Mouse (Mus musculus) neural tube, embryonic 13.5 days (tissue): ENCODE measurements around the gene Sigmar1. TPM values are rescaled to one million over a fixed set of nuclear protein-coding genes. Genes with fewer than 3 reads are reported as not detected.
"Not testable (repeated sequence)": the region's sequence is repeated elsewhere in the genome, so short reads cannot be mapped to it uniquely, and the experiment has no call there.

Source experiments
- ATAC-seq: fragments of 200-750 bp; cut with Nextera tagmentation; 2 replicates; pipeline ENCODE4 v1.8.0; 2017; ENCODE audit warnings: low read depth, mild to moderate bottlenecking, moderate TSS enrichment, moderate library complexity
- H3K27ac ChIP-seq: fragments of 300-500 bp; sonication (generic); replicated peaks from 2 replicates; pipeline ENCODE4 v1.5.1; 2015; ENCODE audit warnings: moderate library complexity, mild to moderate bottlenecking, inconsistent platforms
- H3K27me3 ChIP-seq: fragments of 300-500 bp; sonication (generic); 2 replicates; pipeline ENCODE4 v1.6.1; 2015; ENCODE audit warnings: mild to moderate bottlenecking, inconsistent platforms
- H3K36me3 ChIP-seq: fragments of 300-500 bp; sonication (generic); 2 replicates; pipeline ENCODE4 v1.6.1; 2015; ENCODE audit warnings: mild to moderate bottlenecking, inconsistent platforms
- H3K4me1 ChIP-seq: fragments of 300-500 bp; sonication (generic); replicated peaks from 2 replicates; pipeline ENCODE4 v1.6.1; 2015; ENCODE audit warnings: inconsistent platforms
- H3K4me2 ChIP-seq: fragments of 300-500 bp; sonication (generic); 2 replicates; pipeline ENCODE4 v1.6.1; 2015; ENCODE audit warnings: inconsistent platforms, mild to moderate bottlenecking, moderate library complexity
- H3K4me3 ChIP-seq: fragments of 300-500 bp; sonication (generic); 2 replicates; pipeline ENCODE4 v1.5.1; 2015; ENCODE audit warnings: mild to moderate bottlenecking, inconsistent platforms
- H3K9ac ChIP-seq: fragments of 300-500 bp; sonication (generic); 2 replicates; pipeline ENCODE4 v1.6.1; 2015; ENCODE audit warnings: moderate library complexity, mild to moderate bottlenecking, inconsistent platforms
- H3K9me3 ChIP-seq: fragments of 300-500 bp; sonication (generic); 2 replicates; pipeline ENCODE4 v1.6.1; 2016; ENCODE audit warnings: inconsistent platforms
- WGBS: fragments of 180-500 bp; shearing (Covaris S2); methylation state at CpG from one replicate; pipeline ENCODE4 v1.1.7; 2015; 5-methylcytosine and 5-hydroxymethylcytosine counted together
- polyA plus RNA-seq: library from polyadenylated mRNA; unstranded; fragments of >200 nt; fragmentation: Nextera tagmentation; extraction: Ambion mirVana; gene quantifications from 2 replicates; pipeline ENCODE4 v1.2.1, GENCODE M21; 2015

Sigmar1 gene
- 75.1 and 75.2 TPM in 2 replicates for polyA plus RNA-seq

- Histone ChIP-seq H3K36me3 (peaks cover 8% of the 10 kb centered on the region; the same call in 1 of the 2 replicates), H3K4me1 (peaks cover 25% of the 10 kb centered on the region), H3K9me3 (no peaks in the 10 kb centered on the region), H3K4me3 (peak within 1 kb of the TSS; percentile 62), H3K4me2 (peak within 1 kb of the TSS; percentile 95), H3K27ac (peak within 1 kb of the TSS; percentile 83), H3K9ac (peak within 1 kb of the TSS; percentile 83), H3K27me3 (peaks cover 4% of the 10 kb centered on the region; the same call in 1 of the 2 replicates)
- WGBS: under 1% methylated on average over 57 of the region's 57 CpGs
- ATAC-seq: peak; percentile 75
These were observed at the start of gene Sigmar1 for GRCm38 (mm10) chr4:41755338-41756305. Gene Sigmar1, minus strand, starts transcription at chr4:41756157.

GRCm38 (mm10) chr4:41783197-41783596 lies 27.2 kb upstream of the Sigmar1 start:
- ATAC-seq, H3K27ac ChIP-seq: not testable (repeated sequence)
- 30% methylated on average over 3 of the region's 3 CpGs for WGBS

GRCm38 (mm10) chr4:41782711-41783110 lies 26.8 kb upstream of the Sigmar1 start:
- not testable (repeated sequence) for H3K36me3 ChIP-seq, H3K4me2 ChIP-seq, H3K4me3 ChIP-seq, H3K27ac ChIP-seq, H3K4me1 ChIP-seq, H3K9ac ChIP-seq, H3K27me3 ChIP-seq, H3K9me3 ChIP-seq, ATAC-seq
- WGBS: 17% methylated on average over 4 of the region's 4 CpGs

More at GRCm38 (mm10) chr4:41783197-41783596, 27.2 kb upstream of the Sigmar1 start:
- H3K4me1 ChIP-seq, H3K9me3 ChIP-seq, H3K27me3 ChIP-seq, H3K36me3 ChIP-seq, H3K4me3 ChIP-seq, H3K9ac ChIP-seq, H3K4me2 ChIP-seq: not testable (repeated sequence)

GRCm38 (mm10) chr4:41781748-41782485 lies 26.0 kb upstream of the Sigmar1 start:
- not testable (repeated sequence) for H3K27me3 ChIP-seq, H3K9me3 ChIP-seq
- 22% methylated on average over 19 of the region's 21 CpGs for whole genome bisulfite sequencing

GRCm38 (mm10) chr4:41781271-41781670 lies 25.3 kb upstream of the Sigmar1 start:
- H3K9me3 ChIP-seq, H3K4me1 ChIP-seq, ATAC-seq, H3K4me2 ChIP-seq, H3K27ac ChIP-seq, H3K9ac ChIP-seq, H3K4me3 ChIP-seq, H3K36me3 ChIP-seq, H3K27me3 ChIP-seq: not testable (repeated sequence)
- WGBS: 38% methylated on average over 9 of the region's 9 CpGs

More at GRCm38 (mm10) chr4:41781748-41782485, 26.0 kb upstream of the Sigmar1 start:
- H3K4me2 ChIP-seq, H3K27ac ChIP-seq, H3K9ac ChIP-seq, H3K4me3 ChIP-seq, ATAC-seq, H3K4me1 ChIP-seq, H3K36me3 ChIP-seq: not testable (repeated sequence)

- not testable (repeated sequence) for H3K9ac ChIP-seq, H3K4me1 ChIP-seq, H3K9me3 ChIP-seq, ATAC-seq, H3K27ac ChIP-seq, H3K4me3 ChIP-seq, H3K27me3 ChIP-seq, H3K36me3 ChIP-seq, H3K4me2 ChIP-seq
- 87% methylated on average over 1 of the region's 1 CpGs for WGBS
These were observed 19.9 kb upstream of the Sigmar1 start for GRCm38 (mm10) chr4:41775840-41776239.

GRCm38 (mm10) chr4:41774506-41774905 lies 18.5 kb upstream of the Sigmar1 start:
- not testable (repeated sequence) for H3K36me3 ChIP-seq, H3K4me1 ChIP-seq, ATAC-seq, H3K9me3 ChIP-seq, H3K27me3 ChIP-seq
- Histone ChIP-seq H3K9ac (peak overlapping the region; percentile 58; the same call in 1 of the 2 replicates), H3K27ac (peak overlapping the region; percentile 52; the same call in 1 of the 2 replicates), H3K4me3 (peak overlapping the region; percentile 48), H3K4me2 (peak overlapping the region; percentile 55)
- WGBS: 69% methylated on average over 3 of the region's 3 CpGs

- WGBS: under 1% methylated on average over 12 of the region's 14 CpGs
- Histone ChIP-seq H3K4me2 (peak within 1 kb of the TSS; percentile 55), H3K9ac (peak within 1 kb of the TSS; percentile 66), H3K4me3 (peak within 1 kb of the TSS; percentile 48), H3K27ac (peak within 1 kb of the TSS; percentile 59; the same call in 1 of the 2 replicates)
- ATAC-seq, H3K36me3 ChIP-seq, H3K4me1 ChIP-seq, H3K9me3 ChIP-seq, H3K27me3 ChIP-seq: not testable (repeated sequence)
These were observed 18.0 kb upstream of the Sigmar1 start, which contains the start of gene Ccl27a for GRCm38 (mm10) chr4:41774002-41774401. Gene Ccl27a, minus strand, starts transcription at chr4:41774247.

- not testable (repeated sequence) for ATAC-seq, H3K27me3 ChIP-seq, H3K9me3 ChIP-seq, H3K4me1 ChIP-seq, H3K36me3 ChIP-seq
- Histone ChIP-seq H3K27ac (peak overlapping the region; percentile 59; the same call in 1 of the 2 replicates), H3K4me2 (peak overlapping the region; percentile 55), H3K4me3 (peak overlapping the region; percentile 48), H3K9ac (peak overlapping the region; percentile 66)
- 4% methylated on average over 21 of the region's 25 CpGs for WGBS
These were observed 17.5 kb upstream of the Sigmar1 start for GRCm38 (mm10) chr4:41773502-41773901.

GRCm38 (mm10) chr4:41772946-41773345 lies 17.0 kb upstream of the Sigmar1 start:
- WGBS: 1% methylated on average over 7 of the region's 16 CpGs

GRCm38 (mm10) chr4:41767301-41767700 lies 11.3 kb upstream of the Sigmar1 start:
- H3K4me2 ChIP-seq, H3K9me3 ChIP-seq, H3K27ac ChIP-seq, H3K36me3 ChIP-seq, H3K9ac ChIP-seq, H3K4me3 ChIP-seq, ATAC-seq, H3K4me1 ChIP-seq, H3K27me3 ChIP-seq: not testable (repeated sequence)
- 86% methylated on average over 10 of the region's 10 CpGs for WGBS

More at GRCm38 (mm10) chr4:41772946-41773345, 17.0 kb upstream of the Sigmar1 start:
- Histone ChIP-seq H3K9ac (0 out of 2 replicates have a peak overlapping the region, but pooled peaks have one; percentile 41), H3K4me3 (peak overlapping the region; percentile 36), H3K4me2 (peak overlapping the region; percentile 52)
- not testable (repeated sequence) for H3K27me3 ChIP-seq, H3K4me1 ChIP-seq, H3K36me3 ChIP-seq, H3K27ac ChIP-seq, H3K9me3 ChIP-seq, ATAC-seq

GRCm38 (mm10) chr4:41763176-41763575 lies 7.2 kb upstream of the Sigmar1 start:
- WGBS: 85% methylated on average over 4 of the region's 6 CpGs
- Histone ChIP-seq H3K4me2 (peak overlapping the region; percentile 61), H3K4me1 (peaks cover 36% of the 10 kb centered on the region)
- not testable (repeated sequence) for H3K27ac ChIP-seq, H3K9ac ChIP-seq, H3K36me3 ChIP-seq, H3K4me3 ChIP-seq, H3K9me3 ChIP-seq, ATAC-seq, H3K27me3 ChIP-seq
